Comparison of ENCODE assay signal across 23 mouse cellular contexts in the genomic region with DNA sequence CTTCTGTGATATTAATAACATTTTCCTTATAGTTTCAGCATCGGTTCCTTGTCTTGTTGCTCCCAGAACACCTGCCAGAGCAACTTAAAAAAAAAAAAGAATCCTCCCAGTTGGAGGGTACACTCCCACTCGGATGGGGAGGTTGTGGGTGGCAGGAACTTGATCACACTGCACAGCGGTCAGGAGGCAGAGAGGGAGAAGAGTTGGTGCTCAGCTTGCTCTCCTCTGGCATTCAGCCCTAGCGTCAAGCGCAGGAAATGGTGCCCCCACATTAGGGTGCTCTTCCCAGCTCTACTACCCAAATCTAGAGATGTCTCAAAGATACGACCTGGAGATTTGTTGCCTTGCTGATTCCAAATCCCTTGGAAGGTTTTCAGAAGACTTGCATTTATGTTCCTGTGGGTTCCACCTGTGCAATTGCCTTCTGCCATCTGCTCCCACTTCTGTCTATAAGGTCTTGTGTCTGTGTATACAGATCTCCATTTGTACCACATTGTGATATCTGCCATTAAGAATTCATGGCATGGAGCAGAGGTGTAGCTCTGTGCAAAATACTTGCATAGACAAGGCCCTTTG. TPM values are rescaled to one million over a fixed set of nuclear protein-coding genes. Genes with fewer than 3 reads are reported as not detected.
A peak's percentile ranks its signal among the peaks of the same experiment; 100 is the strongest.
DNase-seq lines count a peak whose midpoint lies in the region; TF ChIP-seq lines count a peak whose summit lies in the region.
"Had no signal": no experiment of that assay in that cellular context is flagged by ENCODE, and none has a peak within 500 bp of the region (broad histone marks: within the 10 kb centered on the region; RNA-seq: fewer than 3 reads in every experiment).

No protein-coding gene starts in this region.

- no peak for TF ChIP-seq POLR2A in cerebellum, adult 2 months (IDR thresholded peaks at IDR 0.05; ENCODE audit: borderline replicate concordance, insufficient read depth, low read length)

- 16% methylated on average over 6 of the region's 6 CpGs for WGBS in cerebellum, adult 2 months

- H3K4me3 ChIP-seq in cerebellum, adult 2 months (replicated peaks; ENCODE audit: insufficient read depth, low read depth, low read length) = no peak overlapping the region
- no peak overlapping the region for H3K4me3 ChIP-seq in left cerebral cortex, adult 2 months
- H3K4me3 ChIP-seq: forebrain, embryonic 15.5 days; hindbrain, embryonic 10.5 days; hindbrain, embryonic 15.5 days; limb, embryonic 12.5 days; neural tube, embryonic 15.5 days had no signal

- DNase-seq in cerebellum, adult 2 months = peak; percentile 49 to 72
- DNase-seq in cerebellum, postnatal 4 days (ENCODE audit: low spot score in 2 of 2) = no peak
- DNase-seq in left cerebral cortex, adult 2 months (ENCODE audit: extremely low spot score in 1 of 2, low spot score in 2 of 2) = peak in 1 of 2 experiments; percentile 51
- no peak for DNase-seq in left cerebral cortex, postnatal 14 days (ENCODE audit: low spot score in 2 of 2)
- DNase-seq in brain, adult 2 months (ENCODE audit: low read depth, low spot score) = peak; percentile 84
- DNase-seq in cerebellum, postnatal 10 days = peak; percentile 37 to 48
- no peak for DNase-seq in heart, adult 18-20 months
- DNase-seq in gastrocnemius, postnatal 36 days = no peak
- DNase-seq: adrenal gland, postnatal 10 days; heart, postnatal 14 days; kidney, adult 8-10 months; kidney, postnatal 4 days; lung, postnatal 36 days; midbrain, embryonic 14.5 days; thymus, adult 2 months; thymus, postnatal 4 days had no signal

- 0 out of 2 replicates have a peak overlapping the region, but pooled peaks have one; percentile 47 for H3K27ac ChIP-seq in cerebellum, adult 2 months (ENCODE audit: insufficient read depth, low read length)
- peak overlapping the region; percentile 44; the same call in 1 of the 2 replicates for H3K27ac ChIP-seq in left cerebral cortex, adult 2 months
- H3K27ac ChIP-seq: forebrain, embryonic 15.5 days; hindbrain, embryonic 10.5 days; hindbrain, embryonic 15.5 days; kidney, postnatal 0 days; limb, embryonic 12.5 days; neural tube, embryonic 15.5 days had no signal

- intact Hi-C loops in left cerebral cortex, adult 2 months (cut with DNase I) = no loop called here
- intact Hi-C loops in left cerebral cortex, postnatal 14 days (cut with DNase I) = no loop called here
- intact Hi-C loops in gastrocnemius, postnatal 36 days (cut with DNase I) = no loop called here

- H3K4me1 ChIP-seq in cerebellum, adult 2 months (ENCODE audit: control insufficient read depth, insufficient read depth, low read length) = peaks cover 20% of the 10 kb centered on the region

- no peak for TF ChIP-seq CTCF in cerebellum, adult 2 months (IDR thresholded peaks at IDR 0.05; ENCODE audit: borderline replicate concordance, insufficient read depth, low read depth, low read length)
- TF ChIP-seq CTCF in left cerebral cortex, adult 2 months (IDR thresholded peaks at IDR 0.05) = no peak

- no peaks in the 10 kb centered on the region for H3K27me3 ChIP-seq in cerebellum, adult 2 months (ENCODE audit: control insufficient read depth, insufficient read depth, low read length)
- H3K27me3 ChIP-seq: forebrain, embryonic 15.5 days; hindbrain, embryonic 15.5 days; limb, embryonic 12.5 days; neural tube, embryonic 15.5 days; Patski had no signal

RNA-seq across cellular contexts. Expression of gene Sort1, which starts 16.7 kb away (rescaled TPM):
- polyA plus RNA-seq in cerebellum, adult 2 months (2012; rRNA removed) = 88.7 and 94.4 TPM in 2 replicates
- 100 to 1,000 TPM; 310 to 316 TPM for total RNA-seq in left cerebral cortex, adult 2 months (2021)
- 100 to 1,000 TPM; 245 to 264 TPM for total RNA-seq in left cerebral cortex, postnatal 14 days (2021)
- total RNA-seq in heart, adult 18-20 months (2021) = 10 to 100 TPM; 18.1 to 25.7 TPM
- 10 to 100 TPM; 36.7 to 37.8 TPM for total RNA-seq in gastrocnemius, postnatal 36 days (2021)

RNA-seq across cellular contexts. Expression of gene Psma5, which starts 43.8 kb away (rescaled TPM):
- polyA plus RNA-seq in cerebellum, adult 2 months (2012; rRNA removed) = 111 and 112 TPM in 2 replicates
- 10 to 100 TPM; 64.9 to 80.9 TPM for total RNA-seq in left cerebral cortex, adult 2 months (2021)
- total RNA-seq in left cerebral cortex, postnatal 14 days (2021) = 10 to 100 TPM; 83.4 to 89.6 TPM
- total RNA-seq in heart, adult 18-20 months (2021) = 10 to 100 TPM; 55.0 to 59.5 TPM
- total RNA-seq in gastrocnemius, postnatal 36 days (2021) = 10 to 100 TPM; 43.6 to 48.1 TPM

Comparison
In these comparisons a context has a peak if more than half of its experiments do, and no peak if none do; other contexts are left out.
1. DNase-seq: peak in cerebellum, adult 2 months (2 of 2), brain, adult 2 months (single experiment) and cerebellum, postnatal 10 days (2 of 2); none in cerebellum, postnatal 4 days (0 of 2), left cerebral cortex, postnatal 14 days (0 of 2), heart, adult 18-20 months (0 of 2) and gastrocnemius, postnatal 36 days (0 of 2).
2. RNA of gene Sort1, which starts 16.7 kb away (total RNA-seq): 310 to 316 TPM in left cerebral cortex, adult 2 months and 245 to 264 TPM in left cerebral cortex, postnatal 14 days; 36.7 to 37.8 TPM in gastrocnemius, postnatal 36 days and 18.1 to 25.7 TPM in heart, adult 18-20 months; every median in the first group is over 4 times any median in the second.